Mouse (Mus musculus): ENCODE results near the gene Ndc80. TPM values are rescaled to one million over a fixed set of nuclear protein-coding genes. Genes with fewer than 3 reads are reported as not detected.
"Not testable (repeated sequence)": the region's sequence is repeated elsewhere in the genome, so short reads cannot be mapped to it uniquely, and the experiment has no call there.

Gene Ndc80
- 10 to 100 TPM in 1 of 2 experiments, 1 to 10 TPM in 1; 9.4 to 11.9 TPM for total RNA-seq (2021)
- long read RNA-seq, experiment 1, transcript Ndc80-201 (17 exons, 2,201 nt): major isoform, 11 of 13 reads
- long read RNA-seq, experiment 1, partial matches to known transcripts: 1 of 13 reads
- long read RNA-seq, experiment 1, other reads (novel, unspliced or antisense): 1 of 13 reads
- long read RNA-seq, experiment 2, transcript Ndc80-201 (17 exons, 2,201 nt): major isoform, 8 of 8 reads
- long read RNA-seq, experiment 2, partial matches to known transcripts: 0 of 8 reads
- long read RNA-seq, experiment 2, other reads (novel, unspliced or antisense): 0 of 8 reads

GRCm38 (mm10) chr17:71526711-71527564 is at the start of gene Ndc80:
TSS of gene Ndc80 (minus strand) at chr17:71526857.
- peak; percentile 95 for DNase-seq

DNA sequence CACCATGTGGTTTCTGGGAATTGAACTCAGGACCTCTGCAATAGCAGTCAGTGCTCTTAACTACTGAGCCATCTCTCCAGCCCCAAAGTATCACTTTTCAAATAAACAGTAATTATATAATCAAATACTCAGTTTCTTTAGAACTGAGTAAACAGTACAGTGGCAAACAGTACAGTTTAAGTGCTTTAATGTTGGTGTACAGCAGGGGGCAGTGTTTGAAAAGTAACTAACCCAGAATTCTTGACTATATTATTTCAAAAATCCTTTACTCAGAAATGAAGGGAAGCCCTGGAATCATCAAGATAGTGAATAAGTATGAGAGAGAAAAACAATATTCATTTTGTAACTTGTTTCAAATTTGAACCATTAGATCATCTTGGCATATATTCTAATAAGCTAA is 35.0 kb upstream of the Ndc80 start:
- peak; percentile 45 for DNase-seq

- DNase-seq: peak; percentile 18
Measured at GRCm38 (mm10) chr17:71552901-71553300, 26.2 kb upstream of the Ndc80 start.

DNA sequence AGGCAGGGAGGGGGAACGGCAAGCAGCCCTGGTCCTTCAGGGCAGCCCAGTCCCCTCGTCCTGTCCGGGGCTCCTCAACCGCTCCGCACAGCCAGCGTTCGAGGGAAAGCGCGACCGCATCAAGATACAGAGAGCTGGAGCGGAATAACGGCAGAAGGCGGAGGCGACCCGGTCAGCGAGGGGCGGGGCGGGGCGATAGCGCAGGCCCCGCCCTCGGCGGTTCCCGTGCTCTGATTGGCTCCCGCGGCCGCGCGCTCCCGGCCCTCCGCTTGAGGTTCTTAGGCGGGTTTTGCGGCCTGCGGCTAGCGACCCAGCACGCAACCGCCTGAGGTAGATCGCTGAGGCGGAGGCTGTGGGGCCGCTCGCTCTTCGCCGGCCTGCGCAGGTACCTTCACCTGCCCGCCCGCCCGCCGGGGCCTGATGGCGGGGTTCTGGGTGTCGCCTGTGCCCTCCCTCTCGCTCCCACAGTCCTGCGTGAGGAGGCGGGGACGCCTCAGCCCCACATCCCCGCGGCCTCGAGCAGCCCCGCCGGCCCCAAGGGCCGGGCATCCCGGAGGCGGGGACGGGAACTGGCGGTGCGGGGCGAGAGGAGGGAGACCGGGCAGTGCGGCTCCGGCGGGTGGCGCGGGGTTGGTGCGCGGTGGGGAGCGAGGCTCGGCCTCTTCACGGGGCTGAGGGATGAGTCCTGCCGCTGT is 25.2 kb upstream of the Ndc80 start, which contains the start of gene Spdya:
Gene Spdya, plus strand, starts transcription at position 305 of the 695 bp plus-strand sequence.
- DNase-seq: peak; percentile 93

- no peak for DNase-seq
Measured at GRCm38 (mm10) chr17:71551350-71551749, 24.7 kb upstream of the Ndc80 start.

- peak; percentile 10 for DNase-seq
Measured at GRCm38 (mm10) chr17:71548586-71548985, 21.9 kb upstream of the Ndc80 start.

- no peak for DNase-seq
Measured at GRCm38 (mm10) chr17:71537164-71537563, 10.5 kb upstream of the Ndc80 start.

DNA sequence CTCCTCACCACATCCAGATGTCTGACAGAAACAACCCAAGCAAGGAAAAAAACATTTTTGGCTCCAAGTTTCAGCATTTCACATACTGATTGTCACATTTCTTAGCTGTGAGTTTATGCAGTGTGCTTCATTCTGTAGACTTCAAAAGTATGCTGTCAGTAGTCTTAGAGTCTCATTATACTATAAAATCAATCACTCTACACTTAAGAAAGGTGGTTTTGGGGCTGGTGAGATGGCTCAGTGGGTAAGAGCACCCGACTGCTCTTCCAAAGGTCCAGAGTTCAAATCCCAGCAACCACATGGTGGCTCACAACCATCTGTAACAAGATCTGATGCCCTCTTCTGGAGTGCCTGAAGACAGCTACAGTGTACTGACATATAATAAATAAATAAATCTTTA is 8.9 kb upstream of the Ndc80 start:
- not testable (repeated sequence) for DNase-seq

GRCm38 (mm10) chr17:71528042-71528441 is 1.4 kb upstream of the Ndc80 start:
- DNase-seq: no peak

DNA sequence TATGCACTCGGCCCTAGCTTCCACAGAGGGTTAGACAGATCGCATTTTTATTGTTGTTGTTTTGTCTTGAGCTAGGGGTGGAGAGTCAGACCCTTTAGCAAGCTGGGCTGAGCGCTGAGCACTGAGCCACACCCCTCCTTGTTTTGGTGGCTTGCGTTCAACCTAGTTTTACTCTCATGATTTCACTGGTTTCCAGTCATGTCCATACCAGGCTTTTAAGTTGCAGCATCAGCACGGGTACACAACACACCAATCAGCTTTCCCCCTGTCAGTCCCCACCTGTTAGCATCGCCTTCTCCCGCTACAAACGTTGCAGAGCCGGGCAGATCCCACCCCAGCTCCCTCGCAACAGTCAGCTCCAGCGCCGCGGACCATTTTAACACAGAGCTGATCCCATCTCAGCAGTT is 352 bp downstream of the Ndc80 start:
- no peak for DNase-seq

- no peak for DNase-seq
Measured at GRCm38 (mm10) chr17:71510297-71510696, 16.4 kb downstream of the Ndc80 start.

GRCm38 (mm10) chr17:71506832-71507231 is 19.8 kb downstream of the Ndc80 start:
- no peak for DNase-seq

DNA sequence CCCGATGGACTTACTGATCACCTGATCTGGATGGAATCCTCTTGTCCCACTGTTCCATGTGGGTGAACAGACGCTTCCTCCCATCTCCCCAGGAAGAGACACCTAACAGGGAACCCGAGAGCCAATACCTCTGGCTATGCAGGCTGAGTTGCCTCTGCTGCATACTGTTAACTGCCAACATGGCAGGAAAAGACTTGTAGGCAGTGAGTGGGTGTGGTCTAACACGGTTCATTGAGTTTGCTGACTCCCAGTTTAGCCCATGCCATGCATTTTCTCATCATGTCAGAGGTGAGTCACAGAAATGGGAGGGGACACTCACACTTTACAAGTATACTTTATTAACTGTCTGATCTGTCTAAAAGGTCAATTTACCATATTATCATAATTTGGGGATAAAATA is 30.9 kb downstream of the Ndc80 start:
- no peak for DNase-seq

DNA sequence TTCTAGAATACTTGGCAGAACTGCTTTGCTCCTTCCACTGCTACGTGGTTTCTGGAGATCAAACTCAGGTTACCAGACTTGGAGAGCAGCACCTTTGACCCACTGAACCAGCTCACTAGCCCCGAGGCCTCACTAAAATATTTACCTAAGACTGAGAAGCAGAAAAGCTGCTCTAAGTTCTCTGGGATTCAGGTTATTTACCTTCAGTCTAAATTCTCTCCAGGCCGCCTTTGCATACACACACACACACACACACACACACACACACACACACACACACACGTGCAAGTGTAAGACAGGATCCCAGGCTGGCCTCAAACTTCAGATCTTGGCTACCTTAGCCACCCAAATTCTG is 35.3 kb downstream of the Ndc80 start:
- DNase-seq: peak; percentile 26

DNA sequence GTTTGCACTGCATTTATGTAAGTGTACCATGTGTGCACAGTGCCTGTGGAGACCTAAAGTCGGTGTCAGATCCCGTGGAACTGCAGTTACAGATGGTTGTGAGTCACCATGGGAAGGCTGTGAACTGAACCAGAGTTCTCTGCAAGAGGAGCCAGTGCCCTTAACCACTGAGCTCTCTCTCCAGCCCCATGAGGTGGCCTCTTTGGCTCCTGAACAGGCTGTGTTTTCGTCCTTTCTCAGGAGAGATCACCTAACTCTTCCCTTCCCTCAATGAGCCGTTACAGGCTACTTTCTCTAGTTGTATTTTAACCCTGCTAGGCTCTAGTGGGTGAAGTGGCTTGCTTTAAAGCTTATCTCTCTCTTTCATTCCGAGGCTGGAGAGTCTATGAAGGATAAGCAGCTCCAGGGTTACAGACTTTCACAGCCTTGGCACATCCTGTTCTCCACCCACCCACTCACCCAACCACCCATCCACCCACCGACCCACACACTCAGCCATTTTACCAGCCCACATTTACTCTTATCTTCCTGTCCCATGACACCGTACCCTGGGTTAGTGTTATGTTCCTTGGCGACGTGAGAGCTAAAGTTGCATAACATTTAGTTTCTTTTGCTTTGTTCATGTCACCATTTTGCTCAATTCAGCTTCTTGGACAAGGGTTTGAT is 35.9 kb downstream of the Ndc80 start:
- no peak for DNase-seq

DNA sequence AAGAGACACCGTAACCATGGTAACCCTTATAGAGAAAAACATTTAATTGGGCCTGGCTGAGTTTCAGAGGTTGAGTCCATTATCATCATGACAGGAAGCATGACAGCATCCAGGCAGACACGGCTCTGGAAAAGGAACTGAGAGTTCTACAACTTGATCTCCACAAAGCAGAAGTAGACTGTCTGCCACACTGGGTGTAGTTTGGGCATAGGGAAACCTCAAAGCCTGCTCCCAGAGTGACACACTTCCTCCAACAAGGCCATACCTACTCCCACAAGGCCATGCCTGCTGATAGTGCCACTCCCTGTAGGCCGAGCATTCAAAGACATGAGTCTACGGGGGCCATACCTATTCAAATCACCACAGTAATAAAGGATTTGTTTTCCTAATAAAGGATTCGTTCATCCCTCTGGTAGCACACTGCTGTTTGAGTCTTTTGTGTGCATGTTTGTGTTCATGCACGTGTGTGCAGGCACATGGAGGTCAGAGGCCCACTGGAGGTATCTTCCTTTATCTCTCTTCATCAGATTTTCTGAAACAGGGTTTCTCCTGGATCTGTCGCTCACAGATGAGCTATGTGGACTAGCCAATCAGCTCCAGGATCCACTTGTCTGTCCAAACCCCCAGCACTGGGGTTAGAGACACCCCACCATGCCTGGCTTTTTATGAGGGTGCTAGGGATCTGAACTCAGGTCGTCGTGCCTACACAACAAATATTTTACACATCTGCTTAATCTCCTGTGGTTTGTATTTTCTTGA is 36.8 kb downstream of the Ndc80 start:
- DNase-seq: no peak

- DNase-seq: peak; percentile 31
Measured at GRCm38 (mm10) chr17:71486231-71486851, 40.3 kb downstream of the Ndc80 start.

GRCm38 (mm10) chr17:71485791-71486230 is 40.8 kb downstream of the Ndc80 start:
- DNase-seq: no peak

- no peak for DNase-seq
Measured at GRCm38 (mm10) chr17:71484711-71485110, 41.9 kb downstream of the Ndc80 start.

DNA sequence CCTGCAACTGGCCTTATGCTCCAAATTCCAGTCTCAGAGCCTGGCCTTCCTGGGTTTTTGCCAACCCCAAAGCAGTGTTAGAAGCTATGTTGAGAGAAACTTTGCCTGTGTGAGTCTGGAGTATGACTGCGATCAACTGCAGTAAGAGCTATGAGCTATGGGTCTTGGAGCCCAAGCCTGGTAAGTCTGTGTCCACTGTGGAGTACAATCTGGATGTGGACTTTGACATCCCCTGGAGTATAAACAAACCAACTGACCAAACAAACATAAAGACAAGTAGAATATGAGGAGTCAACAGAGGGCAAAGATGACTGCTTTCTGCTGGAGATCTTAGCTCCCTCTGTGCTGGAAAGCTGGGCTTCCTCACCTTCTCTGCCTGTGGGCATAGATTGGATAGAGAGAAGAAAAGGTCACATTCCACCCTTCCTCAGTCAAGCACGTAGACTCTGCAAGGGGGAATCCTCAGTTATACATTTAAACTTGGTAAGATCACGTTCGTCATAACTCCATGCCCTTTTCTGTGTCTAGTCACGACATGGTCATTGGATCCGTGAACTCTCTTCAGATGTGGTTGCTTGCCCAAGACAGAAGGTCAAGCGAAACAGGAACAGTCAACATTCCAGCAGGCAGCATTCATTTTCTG is 43.1 kb downstream of the Ndc80 start:
- DNase-seq: no peak
